Mouse (Mus musculus): ENCODE data around the gene Acap2. TPM values are rescaled to one million over a fixed set of nuclear protein-coding genes. Genes with fewer than 3 reads are reported as not detected.

Gene Acap2
- polyA plus RNA-seq, 1 experiment from 2014 or later, result 18.4 TPM

DNA sequence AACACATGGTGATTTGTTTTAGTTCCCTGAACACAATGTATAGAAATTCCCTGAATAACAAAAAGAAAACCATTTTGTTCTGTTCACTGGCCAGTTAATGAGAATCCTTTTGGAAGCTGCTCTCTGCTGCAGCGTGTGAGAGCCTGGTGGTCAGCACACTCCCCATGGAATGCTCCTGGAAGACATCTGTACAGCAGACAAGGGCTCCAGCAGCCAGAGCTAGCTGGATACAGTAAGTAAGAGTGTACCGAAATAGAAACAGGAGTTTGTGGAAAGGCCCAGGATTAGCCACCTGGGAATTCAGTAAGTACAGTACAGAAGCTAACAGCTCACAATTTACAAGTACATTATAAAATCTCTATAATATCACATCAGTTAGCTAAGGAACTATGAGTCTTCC is 99.7 kb downstream of the Acap2 start:
- Histone ChIP-seq H3K27me3 (ENCODE audit: control insufficient read depth, insufficient read depth, low read length) (no peaks in the 10 kb centered on the region), H3K9me3 (ENCODE audit: control insufficient read depth, low read length) (no peaks in the 10 kb centered on the region), H3K4me3 (ENCODE audit: low read depth, low read length) (no peak overlapping the region), H3K9ac (replicated peaks; ENCODE audit: low read depth, low read length) (no peak overlapping the region), H3K4me2 (ENCODE audit: low read depth, low read length) (no peak overlapping the region), H3K27ac (ENCODE audit: low read depth, low read length) (no peak overlapping the region), H3K36me3 (ENCODE audit: control insufficient read depth, insufficient read depth, low read length) (peaks cover 29% of the 10 kb centered on the region), H3K4me1 (ENCODE audit: control insufficient read depth, insufficient read depth, low read length) (no peaks in the 10 kb centered on the region)
- 81% methylated on average over 2 of the region's 2 CpGs for WGBS
- ATAC-seq (ENCODE audit: low read depth), result no peak

GRCm38 (mm10) chr16:31099906-31100305 is 101.1 kb downstream of the Acap2 start:
- H3K4me2 ChIP-seq (ENCODE audit: low read depth, low read length), result no peak overlapping the region
- no peak overlapping the region for H3K9ac ChIP-seq (replicated peaks; ENCODE audit: low read depth, low read length)
- no peaks in the 10 kb centered on the region for H3K4me1 ChIP-seq (ENCODE audit: control insufficient read depth, insufficient read depth, low read length)
- ATAC-seq (ENCODE audit: low read depth), result no peak
- 76% methylated on average over 1 of the region's 1 CpGs for WGBS
- H3K4me3 ChIP-seq (ENCODE audit: low read depth, low read length), result no peak overlapping the region
- H3K36me3 ChIP-seq (ENCODE audit: control insufficient read depth, insufficient read depth, low read length), result peaks cover 29% of the 10 kb centered on the region
- H3K27ac ChIP-seq (ENCODE audit: low read depth, low read length), result no peak overlapping the region
- no peaks in the 10 kb centered on the region for H3K27me3 ChIP-seq (ENCODE audit: control insufficient read depth, insufficient read depth, low read length)
- H3K9me3 ChIP-seq (ENCODE audit: control insufficient read depth, low read length), result no peaks in the 10 kb centered on the region

- H3K4me3 ChIP-seq (ENCODE audit: low read depth, low read length), result no peak overlapping the region
- no peak overlapping the region for H3K27ac ChIP-seq (ENCODE audit: low read depth, low read length)
- no peaks in the 10 kb centered on the region for H3K9me3 ChIP-seq (ENCODE audit: control insufficient read depth, low read length)
- no peaks in the 10 kb centered on the region for H3K36me3 ChIP-seq (ENCODE audit: control insufficient read depth, insufficient read depth, low read length)
- 62% methylated on average over 6 of the region's 6 CpGs for WGBS
- no peaks in the 10 kb centered on the region for H3K27me3 ChIP-seq (ENCODE audit: control insufficient read depth, insufficient read depth, low read length)
- no peaks in the 10 kb centered on the region for H3K4me1 ChIP-seq (ENCODE audit: control insufficient read depth, insufficient read depth, low read length)
- H3K4me2 ChIP-seq (ENCODE audit: low read depth, low read length), result no peak overlapping the region
- no peak overlapping the region for H3K9ac ChIP-seq (replicated peaks; ENCODE audit: low read depth, low read length)
- ATAC-seq (ENCODE audit: low read depth), result no peak
Observed at GRCm38 (mm10) chr16:31094036-31094435, 107.0 kb downstream of the Acap2 start.

- no peaks in the 10 kb centered on the region for H3K4me1 ChIP-seq (ENCODE audit: control insufficient read depth, insufficient read depth, low read length)
- H3K9ac ChIP-seq (replicated peaks; ENCODE audit: low read depth, low read length), result no peak overlapping the region
- no peak overlapping the region for H3K27ac ChIP-seq (ENCODE audit: low read depth, low read length)
- H3K36me3 ChIP-seq (ENCODE audit: control insufficient read depth, insufficient read depth, low read length), result no peaks in the 10 kb centered on the region
- 46% methylated on average over 9 of the region's 9 CpGs for WGBS
- H3K27me3 ChIP-seq (ENCODE audit: control insufficient read depth, insufficient read depth, low read length), result no peaks in the 10 kb centered on the region
- H3K9me3 ChIP-seq (ENCODE audit: control insufficient read depth, low read length), result no peaks in the 10 kb centered on the region
- H3K4me3 ChIP-seq (ENCODE audit: low read depth, low read length), result no peak overlapping the region
- H3K4me2 ChIP-seq (ENCODE audit: low read depth, low read length), result no peak overlapping the region
- ATAC-seq (ENCODE audit: low read depth), result no peak
Observed at GRCm38 (mm10) chr16:31093186-31093585, 107.9 kb downstream of the Acap2 start.

GRCm38 (mm10) chr16:31081891-31082290 is 119.2 kb downstream of the Acap2 start:
- no peaks in the 10 kb centered on the region for H3K9me3 ChIP-seq (ENCODE audit: control insufficient read depth, low read length)
- no peak overlapping the region for H3K4me3 ChIP-seq (ENCODE audit: low read depth, low read length)
- no peak for ATAC-seq (ENCODE audit: low read depth)
- H3K27ac ChIP-seq (ENCODE audit: low read depth, low read length), result no peak overlapping the region
- 72% methylated on average over 6 of the region's 6 CpGs for WGBS
- H3K9ac ChIP-seq (replicated peaks; ENCODE audit: low read depth, low read length), result no peak overlapping the region
- no peaks in the 10 kb centered on the region for H3K27me3 ChIP-seq (ENCODE audit: control insufficient read depth, insufficient read depth, low read length)
- H3K4me2 ChIP-seq (ENCODE audit: low read depth, low read length), result no peak overlapping the region
- H3K4me1 ChIP-seq (ENCODE audit: control insufficient read depth, insufficient read depth, low read length), result peaks cover 8% of the 10 kb centered on the region; the same call in 1 of the 2 replicates
- H3K36me3 ChIP-seq (ENCODE audit: control insufficient read depth, insufficient read depth, low read length), result no peaks in the 10 kb centered on the region

GRCm38 (mm10) chr16:31081125-31081664 is 119.8 kb downstream of the Acap2 start, which contains the start of gene Xxylt1:
Gene Xxylt1, minus strand, starts transcription at chr16:31081432.
- H3K9me3 ChIP-seq (ENCODE audit: control insufficient read depth, low read length), result no peaks in the 10 kb centered on the region
- H3K4me1 ChIP-seq (ENCODE audit: control insufficient read depth, insufficient read depth, low read length), result peaks cover 8% of the 10 kb centered on the region; the same call in 1 of the 2 replicates
- peak within 1 kb of the TSS; percentile 72 for H3K9ac ChIP-seq (replicated peaks; ENCODE audit: low read depth, low read length)
- H3K36me3 ChIP-seq (ENCODE audit: control insufficient read depth, insufficient read depth, low read length), result no peaks in the 10 kb centered on the region
- WGBS, result under 1% methylated on average over 54 of the region's 54 CpGs
- peak within 1 kb of the TSS; percentile 84 for H3K4me3 ChIP-seq (ENCODE audit: low read depth, low read length)
- peak within 1 kb of the TSS; percentile 80 for H3K27ac ChIP-seq (ENCODE audit: low read depth, low read length)
- peak within 1 kb of the TSS; percentile 89 for H3K4me2 ChIP-seq (ENCODE audit: low read depth, low read length)
- peak; percentile 99 for ATAC-seq (ENCODE audit: low read depth)
- H3K27me3 ChIP-seq (ENCODE audit: control insufficient read depth, insufficient read depth, low read length), result no peaks in the 10 kb centered on the region

GRCm38 (mm10) chr16:31080573-31081051 is 120.4 kb downstream of the Acap2 start:
- ATAC-seq (ENCODE audit: low read depth), result peak; percentile 73
- peak overlapping the region; percentile 80 for H3K27ac ChIP-seq (ENCODE audit: low read depth, low read length)
- H3K4me3 ChIP-seq (ENCODE audit: low read depth, low read length), result peak overlapping the region; percentile 84
- WGBS, result 0% methylated on average over 33 of the region's 36 CpGs
- H3K9ac ChIP-seq (replicated peaks; ENCODE audit: low read depth, low read length), result peak overlapping the region; percentile 72
- H3K27me3 ChIP-seq (ENCODE audit: control insufficient read depth, insufficient read depth, low read length), result no peaks in the 10 kb centered on the region
- no peaks in the 10 kb centered on the region for H3K9me3 ChIP-seq (ENCODE audit: control insufficient read depth, low read length)
- peaks cover 8% of the 10 kb centered on the region; the same call in 1 of the 2 replicates for H3K4me1 ChIP-seq (ENCODE audit: control insufficient read depth, insufficient read depth, low read length)
- peak overlapping the region; percentile 89 for H3K4me2 ChIP-seq (ENCODE audit: low read depth, low read length)
- H3K36me3 ChIP-seq (ENCODE audit: control insufficient read depth, insufficient read depth, low read length), result no peaks in the 10 kb centered on the region

DNA sequence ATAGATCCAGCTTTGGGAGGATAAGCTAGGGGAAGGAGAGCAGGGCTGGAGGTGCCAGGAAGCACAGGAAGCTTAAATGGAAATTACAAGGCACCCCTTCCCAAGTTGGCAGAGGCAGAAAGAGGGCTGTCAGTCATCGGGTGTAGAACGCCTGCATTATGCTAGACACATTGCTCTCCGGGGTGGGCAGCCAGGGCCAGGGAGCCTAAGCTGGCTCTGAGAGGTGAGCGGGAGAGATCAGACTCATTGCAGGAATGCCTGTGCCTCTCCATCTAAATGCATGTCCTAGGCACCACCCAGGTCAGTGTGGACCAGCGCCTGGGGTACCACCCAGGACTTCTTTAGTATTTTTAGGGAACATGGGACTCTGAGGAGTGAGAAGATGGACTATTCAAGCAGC is 123.6 kb downstream of the Acap2 start:
- no peak for ATAC-seq (ENCODE audit: low read depth)
- H3K4me2 ChIP-seq (ENCODE audit: low read depth, low read length), result no peak overlapping the region
- no peaks in the 10 kb centered on the region for H3K36me3 ChIP-seq (ENCODE audit: control insufficient read depth, insufficient read depth, low read length)
- WGBS, result 90% methylated on average over 5 of the region's 5 CpGs
- H3K4me1 ChIP-seq (ENCODE audit: control insufficient read depth, insufficient read depth, low read length), result peaks cover 8% of the 10 kb centered on the region; the same call in 1 of the 2 replicates
- H3K27me3 ChIP-seq (ENCODE audit: control insufficient read depth, insufficient read depth, low read length), result no peaks in the 10 kb centered on the region
- no peak overlapping the region for H3K27ac ChIP-seq (ENCODE audit: low read depth, low read length)
- H3K9me3 ChIP-seq (ENCODE audit: control insufficient read depth, low read length), result no peaks in the 10 kb centered on the region
- H3K4me3 ChIP-seq (ENCODE audit: low read depth, low read length), result no peak overlapping the region
- no peak overlapping the region for H3K9ac ChIP-seq (replicated peaks; ENCODE audit: low read depth, low read length)

DNA sequence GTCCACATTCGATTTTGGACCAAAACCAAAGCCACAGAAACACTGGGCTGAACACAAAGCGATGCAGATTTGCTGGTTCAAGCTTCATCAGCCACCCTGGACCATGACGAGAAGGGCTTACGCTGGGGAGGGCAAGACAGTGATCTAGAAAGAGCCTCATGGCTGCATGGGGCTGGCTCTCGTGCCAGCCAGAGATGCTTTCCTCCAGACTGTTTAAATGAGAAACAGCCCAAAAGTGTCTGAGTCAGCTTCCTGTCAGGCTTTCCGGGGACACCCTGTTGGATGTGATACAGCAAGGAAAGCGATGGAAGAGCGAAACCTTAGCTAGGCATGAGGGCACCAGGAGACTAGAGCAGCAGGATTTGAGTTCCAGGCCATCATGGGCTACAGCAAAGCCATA is 124.6 kb downstream of the Acap2 start:
- peaks cover 8% of the 10 kb centered on the region; the same call in 1 of the 2 replicates for H3K4me1 ChIP-seq (ENCODE audit: control insufficient read depth, insufficient read depth, low read length)
- H3K4me2 ChIP-seq (ENCODE audit: low read depth, low read length), result no peak overlapping the region
- H3K9me3 ChIP-seq (ENCODE audit: control insufficient read depth, low read length), result no peaks in the 10 kb centered on the region
- H3K27me3 ChIP-seq (ENCODE audit: control insufficient read depth, insufficient read depth, low read length), result no peaks in the 10 kb centered on the region
- no peak overlapping the region for H3K4me3 ChIP-seq (ENCODE audit: low read depth, low read length)
- no peaks in the 10 kb centered on the region for H3K36me3 ChIP-seq (ENCODE audit: control insufficient read depth, insufficient read depth, low read length)
- 93% methylated on average over 8 of the region's 8 CpGs for WGBS
- H3K9ac ChIP-seq (replicated peaks; ENCODE audit: low read depth, low read length), result no peak overlapping the region
- no peak for ATAC-seq (ENCODE audit: low read depth)
- H3K27ac ChIP-seq (ENCODE audit: low read depth, low read length), result no peak overlapping the region

All from neural tube, embryonic 14.5 days (tissue).